In genomic region chr16:13212781-13213180, GRCm38 (mm10) we compare ENCODE assay signal across 19 mouse cellular contexts. TPM values are rescaled to one million over a fixed set of nuclear protein-coding genes. Genes with fewer than 3 reads are reported as not detected.
DNase-seq lines count a peak whose midpoint lies in the region; ATAC-seq and TF ChIP-seq lines count a peak whose summit lies in the region.
"Had no signal": no experiment of that assay in that cellular context is flagged by ENCODE, and none has a peak within 500 bp of the region (broad histone marks: within the 10 kb centered on the region; RNA-seq: fewer than 3 reads in every experiment).

No protein-coding gene starts in this region.

- TF ChIP-seq EP300 in heart, adult 2 months (IDR thresholded peaks at IDR 0.05; ENCODE audit: insufficient read depth, low read depth, low read length): no peak

- H3K4me1 ChIP-seq in intestine, embryonic 15.5 days (replicated peaks): no peaks in the 10 kb centered on the region; the same call in 1 of the 2 replicates
- H3K4me1 ChIP-seq in intestine, postnatal 0 days (replicated peaks; ENCODE audit: control insufficient read depth, insufficient read depth, low read length): 0 out of 2 replicates have a peak, but pooled peaks cover 5% of the 10 kb centered on the region
- H3K4me1 ChIP-seq in heart, adult 2 months (ENCODE audit: control insufficient read depth, insufficient read depth, low read length): peaks cover 6% of the 10 kb centered on the region
- no peaks in the 10 kb centered on the region for H3K4me1 ChIP-seq in forebrain, embryonic 13.5 days
- H3K4me1 ChIP-seq: embryonic facial prominence, embryonic 10.5 days; embryonic facial prominence, embryonic 12.5 days; forebrain, embryonic 12.5 days; forebrain, embryonic 15.5 days had no signal

- peak overlapping the region; percentile 51 for H3K27ac ChIP-seq in intestine, embryonic 15.5 days
- H3K27ac ChIP-seq in intestine, postnatal 0 days (ENCODE audit: low read depth, low read length): peak overlapping the region; percentile 23
- no peak overlapping the region for H3K27ac ChIP-seq in heart, adult 2 months
- no peak overlapping the region for H3K27ac ChIP-seq in forebrain, embryonic 13.5 days
- no peak overlapping the region for H3K27ac ChIP-seq in left cerebral cortex, adult 2 months
- H3K27ac ChIP-seq: embryonic facial prominence, embryonic 10.5 days; embryonic facial prominence, embryonic 12.5 days; forebrain, embryonic 12.5 days; forebrain, embryonic 15.5 days had no signal

- H3K9me3 ChIP-seq in intestine, embryonic 15.5 days: no peaks in the 10 kb centered on the region
- no peaks in the 10 kb centered on the region for H3K9me3 ChIP-seq in intestine, postnatal 0 days (ENCODE audit: control insufficient read depth)
- no peaks in the 10 kb centered on the region for H3K9me3 ChIP-seq in forebrain, embryonic 13.5 days (replicated peaks)
- H3K9me3 ChIP-seq: embryonic facial prominence, embryonic 10.5 days; embryonic facial prominence, embryonic 12.5 days; forebrain, embryonic 12.5 days; forebrain, embryonic 15.5 days had no signal

- DNase-seq in yolk sac, embryonic 10.5 days (ENCODE audit: low spot score): peak; percentile 17
- DNase-seq in heart, adult 2 months: no peak
- no peak for DNase-seq in left cerebral cortex, adult 2 months (ENCODE audit: extremely low spot score in 1 of 2, low spot score in 2 of 2)
- DNase-seq: adrenal gland, adult 2 months; adrenal gland, postnatal 10 days; adrenal gland, postnatal 25 days; cerebellum, adult 11 months; cerebellum, adult 18-20 months; cerebellum, adult 8-10 months; cerebellum, adult 9-11 months; cerebellum, postnatal 25 days; forebrain, postnatal 0 days had no signal

- H3K9ac ChIP-seq in intestine, embryonic 15.5 days: no peak overlapping the region
- no peak overlapping the region for H3K9ac ChIP-seq in intestine, postnatal 0 days (ENCODE audit: low read depth, low read length)
- H3K9ac ChIP-seq in heart, adult 2 months (ENCODE audit: low read depth, low read length): no peak overlapping the region
- H3K9ac ChIP-seq in forebrain, embryonic 13.5 days: no peak overlapping the region
- H3K9ac ChIP-seq: embryonic facial prominence, embryonic 12.5 days; forebrain, embryonic 12.5 days; forebrain, embryonic 15.5 days; forebrain, postnatal 0 days had no signal

- 49% methylated on average over 4 of the region's 4 CpGs for WGBS in intestine, embryonic 15.5 days
- WGBS in intestine, postnatal 0 days: 31% methylated on average over 4 of the region's 4 CpGs
- WGBS in heart, adult 2 months: 68% methylated on average over 4 of the region's 4 CpGs
- 88% methylated on average over 4 of the region's 4 CpGs for WGBS in forebrain, embryonic 13.5 days

- no peaks in the 10 kb centered on the region for H3K36me3 ChIP-seq in intestine, embryonic 15.5 days
- H3K36me3 ChIP-seq in intestine, postnatal 0 days (ENCODE audit: control insufficient read depth, insufficient read depth): no peaks in the 10 kb centered on the region
- H3K36me3 ChIP-seq in heart, adult 2 months (ENCODE audit: control insufficient read depth, insufficient read depth, low read length): peaks cover 2% of the 10 kb centered on the region; the same call in 1 of the 2 replicates
- H3K36me3 ChIP-seq in forebrain, embryonic 13.5 days (ENCODE audit: poor library complexity, severe bottlenecking): no peaks in the 10 kb centered on the region
- H3K36me3 ChIP-seq: embryonic facial prominence, embryonic 10.5 days; embryonic facial prominence, embryonic 12.5 days; forebrain, embryonic 12.5 days; forebrain, embryonic 15.5 days had no signal

- H3K4me2 ChIP-seq in intestine, embryonic 15.5 days (replicated peaks): no peak overlapping the region
- 0 out of 2 replicates have a peak overlapping the region, but pooled peaks have one; percentile 1 for H3K4me2 ChIP-seq in intestine, postnatal 0 days (replicated peaks; ENCODE audit: low read depth)
- H3K4me2 ChIP-seq in forebrain, embryonic 13.5 days: no peak overlapping the region
- H3K4me2 ChIP-seq: embryonic facial prominence, embryonic 12.5 days; forebrain, embryonic 12.5 days; forebrain, embryonic 15.5 days had no signal

- H3K27me3 ChIP-seq in intestine, embryonic 15.5 days (replicated peaks): no peaks in the 10 kb centered on the region
- no peaks in the 10 kb centered on the region for H3K27me3 ChIP-seq in intestine, postnatal 0 days (replicated peaks; ENCODE audit: control insufficient read depth, insufficient read depth, low read length)
- no peaks in the 10 kb centered on the region for H3K27me3 ChIP-seq in heart, adult 2 months (ENCODE audit: control insufficient read depth, insufficient read depth, low read length)
- no peaks in the 10 kb centered on the region for H3K27me3 ChIP-seq in forebrain, embryonic 13.5 days
- H3K27me3 ChIP-seq: embryonic facial prominence, embryonic 12.5 days; forebrain, embryonic 12.5 days; forebrain, embryonic 15.5 days had no signal

- H3K79me2 ChIP-seq in heart, adult 2 months (replicated peaks; ENCODE audit: control insufficient read depth, insufficient read depth, low read length): no peaks in the 10 kb centered on the region

- no peak overlapping the region for H3K4me3 ChIP-seq in intestine, embryonic 15.5 days (replicated peaks)
- H3K4me3 ChIP-seq in intestine, postnatal 0 days (ENCODE audit: low read depth, low read length): no peak overlapping the region
- H3K4me3 ChIP-seq in heart, adult 2 months: no peak overlapping the region
- H3K4me3 ChIP-seq in forebrain, embryonic 13.5 days: no peak overlapping the region
- no peak overlapping the region for H3K4me3 ChIP-seq in left cerebral cortex, adult 2 months
- H3K4me3 ChIP-seq: embryonic facial prominence, embryonic 10.5 days; embryonic facial prominence, embryonic 12.5 days; forebrain, embryonic 12.5 days; forebrain, embryonic 15.5 days had no signal

- no peak for TF ChIP-seq POLR2A in heart, adult 2 months (IDR thresholded peaks at IDR 0.05; ENCODE audit: insufficient read depth, low read depth, low read length)

- TF ChIP-seq CTCF in intestine, postnatal 0 days (IDR thresholded peaks at IDR 0.05; ENCODE audit: low read depth): no peak
- TF ChIP-seq CTCF in heart, adult 2 months (IDR thresholded peaks at IDR 0.05): no peak
- no peak for TF ChIP-seq CTCF in left cerebral cortex, adult 2 months (IDR thresholded peaks at IDR 0.05)

- ATAC-seq in intestine, embryonic 15.5 days: peak; percentile 91
- ATAC-seq in intestine, postnatal 0 days: peak; percentile 90
- no peak for ATAC-seq in forebrain, embryonic 13.5 days
- ATAC-seq: forebrain, embryonic 15.5 days; forebrain, postnatal 0 days had no signal

- intact Hi-C loops in heart, adult 2 months (cut with DNase I): no loop called here
- intact Hi-C loops in left cerebral cortex, adult 2 months (cut with DNase I): no loop called here

RNA-seq across cellular contexts. Expression of gene Mrtfb, which starts 43.5 kb away (rescaled TPM):
- polyA plus RNA-seq in intestine, embryonic 15.5 days (2015; fragmentation: Nextera tagmentation; extraction: Ambion mirVana): 20.3 and 20.9 TPM in 2 replicates
- polyA plus RNA-seq in intestine, postnatal 0 days (2015; fragmentation: Nextera tagmentation; extraction: Ambion mirVana): 14.2 and 14.6 TPM in 2 replicates
- 10 to 100 TPM; 24.9 to 27.1 TPM for total RNA-seq in heart, adult 2 months (2021)
- 8.3 and 10.3 TPM in 2 replicates for polyA plus RNA-seq in heart, adult 2 months (2012; rRNA removed)
- 11.6 and 13.7 TPM in 2 replicates for polyA plus RNA-seq in forebrain, embryonic 13.5 days (2015; fragmentation: Nextera tagmentation; extraction: Ambion mirVana)
- 100 to 1,000 TPM; 188 to 193 TPM for total RNA-seq in left cerebral cortex, adult 2 months (2021)

Comparison
In these comparisons a context has a peak if more than half of its experiments do, and no peak if none do; other contexts are left out.
1. H3K27ac ChIP-seq: peak in intestine, embryonic 15.5 days (single experiment) and intestine, postnatal 0 days (single experiment); none in heart, adult 2 months (single experiment), forebrain, embryonic 13.5 days (single experiment) and left cerebral cortex, adult 2 months (single experiment).